In the genomic region with DNA sequence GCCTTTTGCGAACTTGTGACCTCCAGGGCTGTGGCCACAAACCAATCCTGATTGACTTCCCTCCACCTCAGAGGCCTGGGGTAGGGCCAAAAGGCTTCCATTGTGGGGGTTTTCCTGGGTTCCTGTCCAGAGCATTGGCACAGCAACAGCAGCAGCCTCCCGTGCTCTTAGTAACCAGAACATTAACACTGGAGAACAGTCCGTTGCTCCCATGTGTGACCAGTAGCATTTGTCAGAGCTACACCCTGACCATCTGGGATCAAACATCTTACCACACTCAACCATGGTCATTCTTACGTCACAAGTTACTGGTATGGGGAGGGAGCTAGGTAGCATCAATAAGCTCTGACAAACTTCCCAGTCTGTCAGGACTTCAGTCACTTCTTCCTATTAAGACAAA, we compare ENCODE assay signal across 13 mouse cellular contexts.
"Had no signal": no experiment of that assay in that cellular context is flagged by ENCODE, and none has a peak within 500 bp of the region (broad histone marks: within the 10 kb centered on the region; RNA-seq: fewer than 3 reads in every experiment).

No protein-coding gene starts in this region.

- H3K27ac ChIP-seq: layer of hippocampus, adult 2 months; limb, embryonic 13.5 days; liver, embryonic 15.5 days; lung, embryonic 15.5 days; midbrain, embryonic 12.5 days; neural tube, embryonic 15.5 days; stomach, postnatal 0 days had no signal

- H3K9me3 ChIP-seq: limb, embryonic 13.5 days; liver, embryonic 15.5 days; lung, embryonic 15.5 days; midbrain, embryonic 12.5 days; neural tube, embryonic 15.5 days had no signal

- H3K4me2 ChIP-seq: limb, embryonic 13.5 days; liver, embryonic 11.5 days; liver, embryonic 15.5 days; lung, embryonic 15.5 days; midbrain, embryonic 12.5 days; neural tube, embryonic 15.5 days had no signal

- H3K9ac ChIP-seq: limb, embryonic 13.5 days; liver, embryonic 15.5 days; lung, embryonic 15.5 days; midbrain, embryonic 12.5 days; neural tube, embryonic 15.5 days had no signal

- H3K27me3 ChIP-seq: limb, embryonic 13.5 days; liver, embryonic 15.5 days; lung, embryonic 15.5 days; midbrain, embryonic 12.5 days; neural tube, embryonic 15.5 days had no signal

- H3K4me3 ChIP-seq: layer of hippocampus, adult 2 months; limb, embryonic 13.5 days; liver, embryonic 15.5 days; lung, embryonic 15.5 days; megakaryocyte, embryonic 14.5 days; midbrain, embryonic 12.5 days; neural tube, embryonic 15.5 days had no signal

- ATAC-seq: intestine, postnatal 0 days; midbrain, embryonic 16.5 days had no signal

- DNase-seq: kidney, adult 8-10 months; thymus, postnatal 4 days had no signal
